Mouse (Mus musculus): ENCODE measurements around the gene Ksr2. TPM values are rescaled to one million over a fixed set of nuclear protein-coding genes. Genes with fewer than 3 reads are reported as not detected.

Ksr2 gene
- polyA plus RNA-seq, 1 experiment from 2014 or later, result 0.20 TPM

- DNase-seq (ENCODE audit: low spot score), result no peak
Observed at GRCm38 (mm10) chr5:117521156-117521555, 107.4 kb downstream of the Ksr2 start.

DNA sequence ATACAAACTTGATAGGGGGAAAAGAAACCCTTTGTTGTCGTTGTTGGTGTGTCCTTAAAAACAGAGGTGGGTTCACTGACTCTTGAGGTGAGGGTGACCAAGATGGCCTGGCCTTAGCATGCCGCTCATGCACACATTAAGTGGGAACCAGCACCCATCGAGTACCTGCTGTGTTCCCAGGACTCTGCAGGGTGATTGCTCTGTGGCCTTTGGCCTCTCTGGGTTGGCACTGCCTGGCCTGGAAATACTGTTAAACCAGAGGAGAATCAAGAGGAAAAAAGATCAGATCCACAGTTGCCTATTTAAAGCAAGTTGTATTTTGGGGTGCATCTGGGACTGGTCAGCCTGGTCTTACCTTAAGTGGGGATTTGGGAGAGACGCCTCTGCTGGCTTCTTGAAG lies 107.9 kb downstream of the Ksr2 start:
- no peak for DNase-seq (ENCODE audit: low spot score)

DNA sequence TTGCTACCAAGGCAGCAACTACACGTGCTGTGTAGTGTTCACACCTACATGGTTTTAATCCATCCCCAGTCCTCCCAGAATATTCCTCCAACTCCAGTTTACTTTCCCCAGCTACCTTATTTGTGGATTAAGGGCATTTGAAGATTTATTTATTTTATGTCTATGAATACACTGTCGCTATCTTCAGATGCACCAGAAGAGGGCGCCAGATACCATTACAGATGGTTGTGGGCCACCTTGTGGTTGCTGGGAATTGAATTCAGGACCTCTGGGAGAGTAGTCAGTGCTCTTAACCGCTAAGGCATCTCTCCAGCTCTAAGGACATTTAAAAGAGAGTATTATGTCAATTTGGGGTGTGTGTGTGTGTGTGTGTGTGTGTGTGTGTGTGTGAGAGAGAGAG lies 108.7 kb downstream of the Ksr2 start:
- DNase-seq (ENCODE audit: low spot score), result no peak

DNA sequence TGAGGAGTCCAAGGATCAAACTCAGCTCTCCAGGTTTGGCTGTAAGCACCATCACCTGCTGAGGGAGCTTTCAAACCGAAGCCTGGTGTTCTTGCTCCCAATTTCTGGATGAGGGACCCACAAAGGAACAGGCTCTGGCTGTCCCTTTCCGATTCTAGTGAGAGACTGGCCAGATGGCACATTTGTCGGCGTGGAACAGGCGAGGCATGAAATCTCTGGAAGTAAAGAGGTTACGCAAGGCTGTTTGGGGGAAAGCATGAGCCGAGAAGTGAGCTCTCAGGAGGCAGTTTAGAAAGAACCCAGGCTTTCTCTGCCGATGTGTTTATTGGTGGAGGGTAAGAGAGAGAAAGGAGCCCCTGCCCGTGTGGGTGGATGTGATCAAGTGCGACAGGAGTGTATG lies 109.2 kb downstream of the Ksr2 start:
- no peak for DNase-seq (ENCODE audit: low spot score)

GRCm38 (mm10) chr5:117530991-117531390 lies 117.2 kb downstream of the Ksr2 start:
- no peak for DNase-seq (ENCODE audit: low spot score)

GRCm38 (mm10) chr5:117539221-117539620 lies 125.4 kb downstream of the Ksr2 start:
- DNase-seq (ENCODE audit: low spot score), result no peak

DNA sequence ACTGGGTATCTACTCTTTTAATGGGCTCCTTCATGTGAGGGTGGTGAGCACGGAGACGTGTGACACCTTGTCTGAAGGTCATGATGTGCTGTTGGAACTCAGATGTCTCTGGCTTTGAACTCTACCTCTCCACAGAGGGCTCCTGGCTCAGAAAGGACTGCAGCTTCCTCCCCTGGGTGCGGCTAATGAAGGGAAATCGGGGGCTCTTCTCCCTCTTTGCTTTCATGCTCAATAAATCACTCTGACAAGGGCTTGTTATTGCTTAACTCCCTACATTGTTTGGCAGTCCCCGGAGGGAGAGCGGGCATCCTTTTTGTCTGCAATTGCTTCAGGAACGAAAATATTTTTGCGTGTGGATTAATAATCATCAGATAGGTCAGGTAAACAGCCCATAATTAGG lies 127.9 kb downstream of the Ksr2 start:
- no peak for DNase-seq (ENCODE audit: low spot score)

- DNase-seq (ENCODE audit: low spot score), result no peak
Observed at GRCm38 (mm10) chr5:117546694-117547268, 133.0 kb downstream of the Ksr2 start.

DNA sequence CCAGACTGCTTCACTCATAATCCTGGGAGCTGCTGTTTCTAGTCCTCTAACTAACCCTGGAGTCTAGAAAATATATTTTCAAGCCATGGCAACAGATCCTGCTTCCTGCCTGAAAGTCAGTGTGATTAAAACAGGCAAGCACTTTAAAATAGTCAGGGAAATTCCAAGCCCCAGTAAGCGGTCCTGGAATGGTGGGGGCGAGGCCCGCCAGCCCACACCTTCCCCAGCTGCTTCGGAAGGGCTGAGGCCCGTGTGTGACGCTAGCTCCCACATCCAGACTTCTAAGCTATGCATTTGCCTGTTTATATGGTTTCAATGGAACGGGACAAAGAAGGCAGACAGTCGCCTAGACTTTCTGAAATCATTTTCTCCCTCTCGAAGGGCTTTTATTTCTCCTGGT lies 137.2 kb downstream of the Ksr2 start:
- no peak for DNase-seq (ENCODE audit: low spot score)

GRCm38 (mm10) chr5:117552096-117552495 lies 138.3 kb downstream of the Ksr2 start:
- DNase-seq (ENCODE audit: low spot score), result no peak

DNA sequence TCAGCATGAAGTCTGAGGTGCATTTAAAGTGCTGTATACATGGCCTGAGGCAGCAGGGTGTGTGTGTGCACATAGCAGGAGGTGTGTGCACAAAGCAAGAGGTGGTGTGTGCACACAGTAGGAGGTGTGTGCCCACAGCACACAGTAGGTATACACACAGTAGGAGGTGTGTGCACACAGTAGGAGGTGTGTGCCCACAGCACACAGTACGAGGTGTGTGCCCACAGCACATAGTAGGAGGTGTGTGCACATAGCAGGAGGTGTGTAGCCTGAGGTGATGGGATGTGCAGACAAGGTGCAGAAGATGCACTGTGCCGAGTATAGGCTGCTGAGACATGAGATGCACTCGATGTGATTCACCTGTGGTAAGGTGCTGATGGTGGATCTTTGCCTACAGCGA lies 140.7 kb downstream of the Ksr2 start:
- no peak for DNase-seq (ENCODE audit: low spot score)

- no peak for DNase-seq (ENCODE audit: low spot score)
Observed at GRCm38 (mm10) chr5:117556570-117556969, 142.8 kb downstream of the Ksr2 start.

GRCm38 (mm10) chr5:117561080-117561479 lies 147.3 kb downstream of the Ksr2 start:
- DNase-seq (ENCODE audit: low spot score), result no peak

GRCm38 (mm10) chr5:117566051-117566665 lies 152.4 kb downstream of the Ksr2 start:
- no peak for DNase-seq (ENCODE audit: low spot score)

- DNase-seq (ENCODE audit: low spot score), result no peak
Observed at GRCm38 (mm10) chr5:117569190-117569795, 155.5 kb downstream of the Ksr2 start.

DNA sequence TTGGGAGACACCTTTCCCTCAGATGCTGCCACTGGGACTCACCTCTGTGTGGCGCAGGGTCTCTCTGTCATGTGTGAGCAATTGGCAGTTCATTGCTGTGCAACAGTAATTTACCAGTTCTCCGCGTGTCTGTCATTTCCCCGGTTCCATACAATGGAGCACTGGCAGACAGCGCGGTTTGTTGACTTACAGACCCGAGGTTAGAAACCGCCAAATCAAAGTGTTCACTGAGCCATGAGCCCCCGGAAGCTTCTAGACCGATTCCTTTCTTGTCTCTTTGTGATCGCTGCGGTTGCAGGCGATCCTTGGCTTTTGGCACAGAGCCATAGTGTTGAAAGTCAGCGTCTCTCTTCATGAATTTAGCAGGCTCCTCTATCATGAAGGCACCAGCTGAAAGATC lies 158.6 kb downstream of the Ksr2 start:
- no peak for DNase-seq (ENCODE audit: low spot score)

- DNase-seq (ENCODE audit: low spot score), result no peak
Observed at GRCm38 (mm10) chr5:117574894-117575293, 161.1 kb downstream of the Ksr2 start.

DNA sequence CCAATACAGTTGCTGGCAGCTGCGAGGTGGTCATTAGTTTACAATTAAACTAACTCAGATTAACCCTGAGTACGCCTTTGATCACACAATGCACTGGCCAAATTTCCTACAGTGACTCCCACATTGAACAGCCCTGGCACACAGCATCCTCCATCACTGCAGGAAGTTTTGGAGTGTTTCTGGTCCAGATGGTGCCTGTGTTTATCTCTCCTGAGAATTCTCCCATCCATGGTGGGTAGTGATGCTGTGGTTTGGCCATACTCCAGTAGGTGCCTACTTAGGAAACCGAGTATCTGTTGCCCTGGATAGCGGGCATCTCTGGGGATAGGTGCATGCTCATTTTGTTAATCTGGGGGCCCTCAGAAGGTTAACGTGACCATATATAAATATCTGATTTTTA lies 163.8 kb downstream of the Ksr2 start:
- DNase-seq (ENCODE audit: low spot score), result no peak

GRCm38 (mm10) chr5:117581711-117582110 lies 167.9 kb downstream of the Ksr2 start:
- no peak for DNase-seq (ENCODE audit: low spot score)

- DNase-seq (ENCODE audit: low spot score), result no peak
Observed at GRCm38 (mm10) chr5:117584428-117584827, 170.6 kb downstream of the Ksr2 start.

GRCm38 (mm10) chr5:117589266-117589665 lies 175.5 kb downstream of the Ksr2 start:
- no peak for DNase-seq (ENCODE audit: low spot score)

GRCm38 (mm10) chr5:117593273-117593672 lies 179.5 kb downstream of the Ksr2 start:
- DNase-seq (ENCODE audit: low spot score), result no peak

DNA sequence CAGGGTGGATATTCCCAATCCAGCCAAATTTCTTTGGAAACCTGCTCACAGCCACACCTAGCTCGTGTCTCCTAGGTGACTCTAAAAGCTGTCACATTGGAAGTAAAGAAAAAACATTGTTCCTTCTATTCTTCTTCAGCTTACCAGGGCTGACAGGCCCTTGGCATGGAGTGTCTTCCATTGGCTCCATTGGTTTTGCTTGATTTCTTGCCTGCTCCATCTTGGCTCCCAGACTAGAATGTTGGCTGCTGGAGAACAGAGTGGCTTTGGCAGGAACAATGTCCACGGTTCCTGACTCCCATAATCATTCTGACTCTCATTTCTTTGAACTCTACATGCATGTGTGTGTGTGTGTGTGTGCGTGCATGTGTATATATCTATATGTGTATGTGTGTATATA lies 183.0 kb downstream of the Ksr2 start:
- DNase-seq (ENCODE audit: low spot score), result no peak
